19 mouse cellular contexts compared by ENCODE assay signal in genomic region chr3:132326961-132327360, GRCm38 (mm10).
A peak's percentile ranks its signal among the peaks of the same experiment; 100 is the strongest.
DNase-seq lines count a peak whose midpoint lies in the region; ATAC-seq lines count a peak whose summit lies in the region.
"Had no signal": no experiment of that assay in that cellular context is flagged by ENCODE, and none has a peak within 500 bp of the region (broad histone marks: within the 10 kb centered on the region; RNA-seq: fewer than 3 reads in every experiment).

No protein-coding gene starts in this region.

- H3K9me3 ChIP-seq in heart, embryonic 12.5 days (replicated peaks), result no peaks in the 10 kb centered on the region
- no peaks in the 10 kb centered on the region for H3K9me3 ChIP-seq in limb, embryonic 11.5 days (ENCODE audit: control insufficient read depth, low read length)
- H3K9me3 ChIP-seq in limb, embryonic 10.5 days (replicated peaks), result no peaks in the 10 kb centered on the region
- no peaks in the 10 kb centered on the region for H3K9me3 ChIP-seq in intestine, embryonic 15.5 days
- H3K9me3 ChIP-seq: embryonic facial prominence, embryonic 13.5 days; heart, embryonic 13.5 days; neural tube, embryonic 12.5 days had no signal

- ATAC-seq in heart, embryonic 12.5 days (ENCODE audit: insufficient number of reproducible peaks, low FRiP score), result no peak
- ATAC-seq in limb, embryonic 11.5 days (ENCODE audit: insufficient number of reproducible peaks, low FRiP score, low TSS enrichment, low read depth), result no peak
- no peak for ATAC-seq in intestine, embryonic 15.5 days
- ATAC-seq: forebrain, embryonic 14.5 days; hindbrain, embryonic 16.5 days; intestine, postnatal 0 days; lung, postnatal 0 days had no signal

- H3K36me3 ChIP-seq in heart, embryonic 12.5 days, result no peaks in the 10 kb centered on the region
- H3K36me3 ChIP-seq in limb, embryonic 11.5 days (ENCODE audit: control insufficient read depth, insufficient read depth, low read length), result no peaks in the 10 kb centered on the region
- no peaks in the 10 kb centered on the region for H3K36me3 ChIP-seq in limb, embryonic 10.5 days
- H3K36me3 ChIP-seq in intestine, embryonic 15.5 days, result no peaks in the 10 kb centered on the region
- H3K36me3 ChIP-seq: embryonic facial prominence, embryonic 13.5 days; heart, embryonic 13.5 days; neural tube, embryonic 12.5 days had no signal

- DNase-seq in heart, adult 9 months (ENCODE audit: low spot score in 2 of 2), result peak; percentile 1 to 4
- DNase-seq in limb, embryonic 11.5 days (ENCODE audit: low spot score), result peak; percentile 27
- DNase-seq in limb, embryonic 10.5 days (ENCODE audit: low spot score), result no peak
- DNase-seq in forelimb bud, embryonic 11.5 days (ENCODE audit: low read depth, low spot score), result peak; percentile 27
- DNase-seq in thymus, postnatal 36 days, result no peak
- DNase-seq: cerebellum, adult 11 months; cerebellum, postnatal 10 days; liver; thymus, postnatal 25 days had no signal

- H3K27ac ChIP-seq in heart, embryonic 12.5 days (ENCODE audit: poor library complexity, severe bottlenecking), result no peak overlapping the region
- no peak overlapping the region for H3K27ac ChIP-seq in limb, embryonic 11.5 days (replicated peaks; ENCODE audit: low read depth, low read length)
- no peak overlapping the region for H3K27ac ChIP-seq in limb, embryonic 10.5 days
- no peak overlapping the region for H3K27ac ChIP-seq in intestine, embryonic 15.5 days
- H3K27ac ChIP-seq: embryonic facial prominence, embryonic 13.5 days; heart, embryonic 13.5 days; neural tube, embryonic 12.5 days had no signal

- H3K9ac ChIP-seq in heart, embryonic 12.5 days, result no peak overlapping the region
- H3K9ac ChIP-seq in limb, embryonic 11.5 days (ENCODE audit: low read length), result no peak overlapping the region
- H3K9ac ChIP-seq in intestine, embryonic 15.5 days, result no peak overlapping the region
- H3K9ac ChIP-seq: embryonic facial prominence, embryonic 13.5 days; heart, embryonic 13.5 days; neural tube, embryonic 12.5 days had no signal

- H3K4me1 ChIP-seq in heart, embryonic 12.5 days (replicated peaks), result no peaks in the 10 kb centered on the region
- no peaks in the 10 kb centered on the region; the same call in 1 of the 2 replicates for H3K4me1 ChIP-seq in limb, embryonic 11.5 days (ENCODE audit: control insufficient read depth, insufficient read depth, low read length)
- peaks cover 8% of the 10 kb centered on the region for H3K4me1 ChIP-seq in limb, embryonic 10.5 days
- no peaks in the 10 kb centered on the region for H3K4me1 ChIP-seq in intestine, embryonic 15.5 days (replicated peaks)
- H3K4me1 ChIP-seq: embryonic facial prominence, embryonic 13.5 days; heart, embryonic 13.5 days; neural tube, embryonic 12.5 days had no signal

- WGBS in heart, embryonic 12.5 days, result 59% methylated on average over 4 of the region's 4 CpGs
- WGBS in limb, embryonic 11.5 days, result 56% methylated on average over 4 of the region's 4 CpGs
- WGBS in limb, embryonic 10.5 days, result 76% methylated on average over 4 of the region's 4 CpGs
- 80% methylated on average over 4 of the region's 4 CpGs for WGBS in intestine, embryonic 15.5 days

- no peak overlapping the region for H3K4me2 ChIP-seq in heart, embryonic 12.5 days
- H3K4me2 ChIP-seq in limb, embryonic 11.5 days (ENCODE audit: low read depth, severe bottlenecking), result no peak overlapping the region
- no peak overlapping the region for H3K4me2 ChIP-seq in intestine, embryonic 15.5 days (replicated peaks)
- H3K4me2 ChIP-seq: embryonic facial prominence, embryonic 13.5 days; heart, embryonic 13.5 days; midbrain, embryonic 11.5 days; neural tube, embryonic 12.5 days had no signal

- no peaks in the 10 kb centered on the region for H3K27me3 ChIP-seq in heart, embryonic 12.5 days (replicated peaks)
- no peaks in the 10 kb centered on the region for H3K27me3 ChIP-seq in limb, embryonic 11.5 days (ENCODE audit: control insufficient read depth, insufficient read depth, low read length)
- no peaks in the 10 kb centered on the region for H3K27me3 ChIP-seq in limb, embryonic 10.5 days (ENCODE audit: low read depth, poor library complexity, severe bottlenecking)
- no peaks in the 10 kb centered on the region for H3K27me3 ChIP-seq in intestine, embryonic 15.5 days (replicated peaks)
- H3K27me3 ChIP-seq: embryonic facial prominence, embryonic 13.5 days; heart, embryonic 13.5 days; neural tube, embryonic 12.5 days had no signal

- no peak overlapping the region for H3K4me3 ChIP-seq in heart, embryonic 12.5 days
- H3K4me3 ChIP-seq in limb, embryonic 11.5 days (ENCODE audit: low read depth, low read length), result no peak overlapping the region
- no peak overlapping the region for H3K4me3 ChIP-seq in limb, embryonic 10.5 days
- H3K4me3 ChIP-seq in intestine, embryonic 15.5 days (replicated peaks), result no peak overlapping the region
- H3K4me3 ChIP-seq: embryonic facial prominence, embryonic 13.5 days; heart, embryonic 13.5 days; neural tube, embryonic 12.5 days had no signal

Comparison
In these comparisons a context has a peak if more than half of its experiments do, and no peak if none do; other contexts are left out.
1. DNase-seq: peak in heart, adult 9 months (2 of 2), limb, embryonic 11.5 days (single experiment) and forelimb bud, embryonic 11.5 days (single experiment); none in limb, embryonic 10.5 days (single experiment) and thymus, postnatal 36 days (0 of 2).